Mouse (Mus musculus) hindbrain, embryonic 14.5 days (tissue): ENCODE measurements around the gene Pou2f1. TPM values are rescaled to one million over a fixed set of nuclear protein-coding genes. Genes with fewer than 3 reads are reported as not detected.

ENCODE experiments used
- ATAC-seq: fragments of 200-750 bp; cut with Nextera tagmentation; 2 replicates; pipeline ENCODE4 v1.8.0; 2017; ENCODE audit warnings: moderate number of reproducible peaks, mild to moderate bottlenecking, moderate TSS enrichment, moderate library complexity; ENCODE audit not compliant: low FRiP score
- DNase-seq: peaks from one replicate; pipeline ENCODE4 v3.0.0-alpha.2; 2015; ENCODE audit warnings: low spot score
- H3K27ac ChIP-seq: fragments of 300-500 bp; sonication (generic); 2 replicates; pipeline ENCODE4 v1.5.1; 2014; ENCODE audit warnings: mild to moderate bottlenecking, moderate library complexity
- H3K27me3 ChIP-seq: fragments of 300-500 bp; sonication (generic); 2 replicates; pipeline ENCODE4 v1.6.1; 2014; ENCODE audit warnings: mild to moderate bottlenecking, low read length, mixed read lengths; ENCODE audit not compliant: control insufficient read depth, insufficient read depth
- H3K36me3 ChIP-seq: fragments of 300-500 bp; sonication (generic); replicated peaks from 2 replicates; pipeline ENCODE4 v1.6.1; 2014; ENCODE audit not compliant: control insufficient read depth, insufficient read depth
- H3K4me1 ChIP-seq: fragments of 300-500 bp; sonication (generic); replicated peaks from 2 replicates; pipeline ENCODE4 v1.6.1; 2014; ENCODE audit warnings: antibody characterized with exemption, low read length, mixed read lengths; ENCODE audit not compliant: control insufficient read depth, insufficient read depth
- H3K4me2 ChIP-seq: fragments of 300-500 bp; sonication (generic); replicated peaks from 2 replicates; pipeline ENCODE4 v1.6.1; 2014; ENCODE audit warnings: mild to moderate bottlenecking, moderate library complexity
- H3K4me3 ChIP-seq: fragments of 300-500 bp; sonication (generic); replicated peaks from 2 replicates; pipeline ENCODE4 v1.5.1; 2014; ENCODE audit warnings: mild to moderate bottlenecking, low read length
- H3K9ac ChIP-seq: fragments of 300-500 bp; sonication (generic); 2 replicates; pipeline ENCODE4 v1.6.1; 2014
- H3K9me3 ChIP-seq: fragments of 300-500 bp; sonication (generic); 2 replicates; pipeline ENCODE4 v1.6.1; 2016; ENCODE audit warnings: low read length; ENCODE audit not compliant: control insufficient read depth
- WGBS: fragments of 180-500 bp; shearing (Covaris S2); extraction: QIAGEN DNeasy Blood & Tissue Kit; methylation state at CpG from one replicate; pipeline ENCODE4 v1.1.7; 2014; 5-methylcytosine and 5-hydroxymethylcytosine counted together
- polyA plus RNA-seq: library from polyadenylated mRNA; unstranded; fragments of >200 nt; fragmentation: Nextera tagmentation; extraction: Ambion mirVana; gene quantifications from 2 replicates; pipeline ENCODE4 v1.2.1, GENCODE M21; 2014

The Pou2f1 gene
- polyA plus RNA-seq, 1 experiment from 2014 or later: 19.2 TPM

DNA sequence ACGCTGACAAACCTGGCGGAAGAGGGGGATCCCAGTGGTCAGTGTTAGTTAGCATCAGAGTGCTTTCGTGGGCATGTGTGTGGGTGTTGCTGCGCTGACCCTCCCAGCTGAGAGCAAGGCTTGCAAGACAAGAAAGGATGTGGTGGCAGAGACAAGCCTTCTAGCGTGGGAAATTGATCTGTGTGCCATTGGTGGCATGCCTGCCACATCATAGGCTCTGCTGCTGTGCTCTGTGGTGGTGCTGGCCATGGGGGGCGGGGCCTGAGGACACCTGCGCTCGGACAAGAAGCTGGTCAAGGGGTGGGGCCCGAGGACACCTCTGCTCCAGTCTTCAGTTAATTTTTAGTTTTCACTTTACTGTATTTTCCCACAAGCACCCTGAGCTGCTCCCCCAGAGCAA is 186.1 kb downstream of the Pou2f1 start:
- no peak overlapping the region for H3K27ac ChIP-seq
- no peak overlapping the region for H3K4me2 ChIP-seq
- no peaks in the 10 kb centered on the region for H3K36me3 ChIP-seq
- H3K9ac ChIP-seq: no peak overlapping the region
- no peaks in the 10 kb centered on the region for H3K9me3 ChIP-seq
- peaks cover 14% of the 10 kb centered on the region for H3K4me1 ChIP-seq
- DNase-seq (no peak), ATAC-seq (no peak)
- H3K27me3 ChIP-seq: peaks cover 27% of the 10 kb centered on the region
- H3K4me3 ChIP-seq: no peak overlapping the region
- WGBS: 87% methylated on average over 9 of the region's 9 CpGs

Other genes with a start within 250 kb of the Pou2f1 start
- gene Creg1, start 238.9 kb downstream of the Pou2f1 start, polyA plus RNA-seq: 35.2 and 36.5 TPM in 2 replicates
- gene Cd247, start 214.0 kb downstream of the Pou2f1 start, polyA plus RNA-seq: 0.54 and 0.90 TPM in 2 replicates
- 1.1 TPM in 2 replicates for gene Dusp27, start 125.2 kb upstream of the Pou2f1 start, polyA plus RNA-seq
- not detected in 2 replicates for gene Gpa33, start 127.6 kb upstream of the Pou2f1 start, polyA plus RNA-seq
- gene Mael, start 236.1 kb upstream of the Pou2f1 start, polyA plus RNA-seq: 0.20 TPM in 1 of 2 replicates, not detected in the other